Mouse (Mus musculus) cerebellum, adult 2 months (tissue): ENCODE measurements around the gene Naa15.

Experiments used
- CTCF ChIP-seq: fragments of 200-500 bp; IDR thresholded peaks from 2 replicates; pipeline ENCODE4 v1.5.1; 2011; ENCODE audit warnings: low read depth, mild to moderate bottlenecking, control low read depth, low read length, moderate library complexity, borderline replicate concordance; ENCODE audit not compliant: insufficient read depth
- POLR2A ChIP-seq: fragments of 200-500 bp; IDR thresholded peaks from 2 replicates; pipeline ENCODE4 v1.6.1; 2011; ENCODE audit warnings: low read length, control low read depth, borderline replicate concordance; ENCODE audit not compliant: insufficient read depth

GRCm38 (mm10) chr3:51391591-51391990 lies 23.4 kb upstream of the Naa15 start:
- TF ChIP-seq CTCF (no peak), POLR2A (no peak)
